Mouse (Mus musculus) heart, embryonic 14.5 days (tissue): ENCODE data around the gene Fchsd2. TPM values are rescaled to one million over a fixed set of nuclear protein-coding genes. Genes with fewer than 3 reads are reported as not detected.

ENCODE experiments used
- ATAC-seq: fragments of 200-750 bp; cut with Nextera tagmentation; 2 replicates; pipeline ENCODE4 v1.8.0; 2017; ENCODE audit warnings: low read depth, moderate TSS enrichment; ENCODE audit not compliant: insufficient number of reproducible peaks, insufficient read depth, low FRiP score
- H3K27ac ChIP-seq, 2 experiments: fragments of 200-500 bp in 1 of 2; fragments of 300-500 bp in 1 of 2; sonication (generic) in 1 of 2; replicated peaks in 1 of 2; 2 replicates each; pipeline ENCODE4 v1.5.1; 2012 to 2014; ENCODE audit warnings: low read depth in 2 of 2, low read length in 2 of 2, control low read depth in 1 of 2, mild to moderate bottlenecking in 1 of 2, mixed read lengths in 1 of 2; ENCODE audit not compliant: control insufficient read depth in 1 of 2, insufficient read depth in 1 of 2
- H3K27me3 ChIP-seq: fragments of 300-500 bp; sonication (generic); 2 replicates; pipeline ENCODE4 v1.6.1; 2014; ENCODE audit warnings: mild to moderate bottlenecking, low read length, control low read depth; ENCODE audit not compliant: control insufficient read depth, insufficient read depth
- H3K36me3 ChIP-seq: fragments of 300-500 bp; sonication (generic); 2 replicates; pipeline ENCODE4 v1.6.1; 2014; ENCODE audit warnings: mild to moderate bottlenecking, control low read depth, low read length, mixed read lengths; ENCODE audit not compliant: control insufficient read depth, insufficient read depth
- H3K4me1 ChIP-seq, 2 experiments: fragments of 200-500 bp in 1 of 2; fragments of 300-500 bp in 1 of 2; sonication (generic) in 1 of 2; 2 replicates each; pipeline ENCODE4 v1.6.1; 2012 to 2014; ENCODE audit warnings: low read length in 2 of 2, control low read depth in 1 of 2, mixed read lengths in 1 of 2; ENCODE audit not compliant: control insufficient read depth in 2 of 2, insufficient read depth in 2 of 2
- H3K4me2 ChIP-seq: fragments of 300-500 bp; sonication (generic); 2 replicates; pipeline ENCODE4 v1.6.1; 2014; ENCODE audit warnings: mild to moderate bottlenecking, low read length
- H3K4me3 ChIP-seq, 2 experiments: fragments of 200-500 bp in 1 of 2; fragments of 300-500 bp in 1 of 2; sonication (generic) in 1 of 2; 2 replicates each; pipeline ENCODE4 v1.5.1; 2012 to 2014; ENCODE audit warnings: low read length in 2 of 2, mild to moderate bottlenecking in 2 of 2, control low read depth in 1 of 2, low read depth in 1 of 2, moderate library complexity in 1 of 2; ENCODE audit not compliant: control insufficient read depth in 1 of 2, insufficient read depth in 1 of 2
- H3K9ac ChIP-seq: fragments of 300-500 bp; sonication (generic); 2 replicates; pipeline ENCODE4 v1.6.1; 2014; ENCODE audit warnings: mild to moderate bottlenecking, low read length
- H3K9me3 ChIP-seq: fragments of 300-500 bp; sonication (generic); 2 replicates; pipeline ENCODE4 v1.6.1; 2016; ENCODE audit warnings: low read length, control low read depth; ENCODE audit not compliant: control insufficient read depth
- WGBS: fragments of 180-500 bp; shearing (Covaris S2); extraction: QIAGEN DNeasy Blood & Tissue Kit; methylation state at CpG from one replicate; pipeline ENCODE4 v1.1.7; 2014; 5-methylcytosine and 5-hydroxymethylcytosine counted together
- polyA plus RNA-seq: library from polyadenylated mRNA; unstranded; fragments of >200 nt; fragmentation: Nextera tagmentation; extraction: Ambion mirVana; gene quantifications from 2 replicates; pipeline ENCODE4 v1.2.1, GENCODE M21; 2014

The Fchsd2 gene
- polyA plus RNA-seq, 1 experiment from 2014 or later, result 18.0 TPM

GRCm38 (mm10) chr7:101330841-101331173, 238.1 kb downstream of the Fchsd2 start:
- H3K27ac ChIP-seq, result no peak overlapping the region

GRCm38 (mm10) chr7:101332045-101332831, 239.6 kb downstream of the Fchsd2 start:
- no peak for ATAC-seq
- Histone ChIP-seq H3K9ac (no peak overlapping the region), H3K36me3 (no peaks in the 10 kb centered on the region), H3K4me2 (no peak overlapping the region), H3K27me3 (no peaks in the 10 kb centered on the region; the same call in 1 of the 2 replicates), H3K9me3 (no peaks in the 10 kb centered on the region), H3K4me1 (peaks cover 15 to 16% of the 10 kb centered on the region in 2 experiments), H3K4me3 (no peak overlapping the region), H3K27ac (no peak overlapping the region)
- WGBS, result 87% methylated on average over 5 of the region's 5 CpGs

More at GRCm38 (mm10) chr7:101330841-101331173, 238.1 kb downstream of the Fchsd2 start:
- no peak overlapping the region for H3K4me2 ChIP-seq
- H3K36me3 ChIP-seq, result no peaks in the 10 kb centered on the region
- no peaks in the 10 kb centered on the region for H3K9me3 ChIP-seq
- ATAC-seq, result no peak
- 72% methylated on average over 4 of the region's 4 CpGs for WGBS
- H3K27me3 ChIP-seq, result no peaks in the 10 kb centered on the region; the same call in none of the 2 replicates
- H3K4me1 ChIP-seq, result peaks cover 15 to 16% of the 10 kb centered on the region in 2 experiments
- no peak overlapping the region for H3K9ac ChIP-seq
- no peak overlapping the region for H3K4me3 ChIP-seq

Other genes starting within 250 kb of the Fchsd2 start
- gene Relt, start 229.4 kb upstream of the Fchsd2 start, polyA plus RNA-seq, result 1.2 and 1.8 TPM in 2 replicates
- gene Arhgef17, start 160.8 kb upstream of the Fchsd2 start, polyA plus RNA-seq, result 7.7 and 8.9 TPM in 2 replicates
- gene P2ry6, start 118.2 kb upstream of the Fchsd2 start, polyA plus RNA-seq, result 4.3 and 5.4 TPM in 2 replicates
- 1.8 and 2.5 TPM in 2 replicates for gene P2ry2, start 80.0 kb upstream of the Fchsd2 start, polyA plus RNA-seq
- gene Atg16l2, start 209.4 kb downstream of the Fchsd2 start, polyA plus RNA-seq, result 21.3 and 25.5 TPM in 2 replicates
- gene Stard10, start 224.2 kb downstream of the Fchsd2 start, polyA plus RNA-seq, result 41.9 and 61.7 TPM in 2 replicates